Mouse (Mus musculus): ENCODE results near the gene Tmem161a.

Tmem161a gene

GRCm38 (mm10) chr8:70160015-70160414, 12.1 kb upstream of the Tmem161a start:
- WGBS, result 72% methylated on average over 13 of the region's 13 CpGs

- WGBS, result 72% methylated on average over 3 of the region's 3 CpGs
Observed at GRCm38 (mm10) chr8:70163316-70163715, 8.8 kb upstream of the Tmem161a start.

- WGBS, result 5% methylated on average over 21 of the region's 21 CpGs
Observed at GRCm38 (mm10) chr8:70166504-70167110, 5.5 kb upstream of the Tmem161a start.

- whole genome bisulfite sequencing, result 94% methylated on average over 3 of the region's 3 CpGs
Observed at GRCm38 (mm10) chr8:70170116-70170515, 2.0 kb upstream of the Tmem161a start.

- 86% methylated on average over 3 of the region's 3 CpGs for WGBS
Observed at GRCm38 (mm10) chr8:70170748-70171147, 1.4 kb upstream of the Tmem161a start.

- 93% methylated on average over 7 of the region's 7 CpGs for WGBS
Observed at GRCm38 (mm10) chr8:70171240-70171639, 916 bp upstream of the Tmem161a start.

- 73% methylated on average over 5 of the region's 5 CpGs for WGBS
Observed at GRCm38 (mm10) chr8:70173320-70173719, 1.2 kb downstream of the Tmem161a start.

GRCm38 (mm10) chr8:70174079-70174478, 1.9 kb downstream of the Tmem161a start:
- WGBS, result 72% methylated on average over 7 of the region's 7 CpGs

GRCm38 (mm10) chr8:70178231-70178630, 6.1 kb downstream of the Tmem161a start:
- WGBS, result 92% methylated on average over 2 of the region's 2 CpGs

- 90% methylated on average over 4 of the region's 4 CpGs for whole genome bisulfite sequencing
Observed at GRCm38 (mm10) chr8:70179082-70179481, 6.9 kb downstream of the Tmem161a start.

- WGBS, result 87% methylated on average over 16 of the region's 16 CpGs
Observed at GRCm38 (mm10) chr8:70181212-70181902, 9.2 kb downstream of the Tmem161a start.

GRCm38 (mm10) chr8:70181903-70182252, 9.7 kb downstream of the Tmem161a start:
- WGBS, result 50% methylated on average over 2 of the region's 2 CpGs

GRCm38 (mm10) chr8:70183194-70183593, 11.0 kb downstream of the Tmem161a start:
- WGBS, result 86% methylated on average over 4 of the region's 4 CpGs

GRCm38 (mm10) chr8:70188707-70189106, 16.6 kb downstream of the Tmem161a start:
- WGBS, result 85% methylated on average over 7 of the region's 7 CpGs

- 76% methylated on average over 5 of the region's 5 CpGs for WGBS
Observed at GRCm38 (mm10) chr8:70193238-70193637, 21.1 kb downstream of the Tmem161a start.

GRCm38 (mm10) chr8:70194191-70194590, 22.0 kb downstream of the Tmem161a start:
- 91% methylated on average over 3 of the region's 3 CpGs for WGBS

GRCm38 (mm10) chr8:70195762-70196161, 23.6 kb downstream of the Tmem161a start:
- 92% methylated on average over 2 of the region's 2 CpGs for WGBS

- 70% methylated on average over 7 of the region's 7 CpGs for WGBS
Observed at GRCm38 (mm10) chr8:70197603-70198002, 25.4 kb downstream of the Tmem161a start.

GRCm38 (mm10) chr8:70200098-70200681, 28.0 kb downstream of the Tmem161a start:
- WGBS, result 11% methylated on average over 5 of the region's 5 CpGs

- 66% methylated on average over 3 of the region's 3 CpGs for WGBS
Observed at GRCm38 (mm10) chr8:70201417-70201816, 29.3 kb downstream of the Tmem161a start.

- WGBS, result 60% methylated on average over 4 of the region's 4 CpGs
Observed at GRCm38 (mm10) chr8:70203072-70203471, 30.9 kb downstream of the Tmem161a start.

- WGBS, result 29% methylated on average over 1 of the region's 1 CpGs
Observed at GRCm38 (mm10) chr8:70204757-70205156, 32.6 kb downstream of the Tmem161a start.

- 72% methylated on average over 1 of the region's 1 CpGs for WGBS
Observed at GRCm38 (mm10) chr8:70208130-70208529, 36.0 kb downstream of the Tmem161a start.
